Mouse (Mus musculus) gastrocnemius, adult 8-10 months (tissue): ENCODE data around the gene Hmgcs2. TPM values are rescaled to one million over a fixed set of nuclear protein-coding genes. Genes with fewer than 3 reads are reported as not detected.

Experiments
- DNase-seq, 2 experiments: peaks; one replicate each; pipeline ENCODE4 v3.0.0; 2022; ENCODE audit warnings: low spot score in 2 of 2
- total RNA-seq, 4 experiments: library from RNA; stranded (reverse); gene quantifications; 2 replicates each; pipeline ENCODE4 v1.2.4; 2022

Gene Hmgcs2
- total RNA-seq, 4 experiments from 2014 or later: 0.19 to 1.4 (median 0.76) TPM

DNA sequence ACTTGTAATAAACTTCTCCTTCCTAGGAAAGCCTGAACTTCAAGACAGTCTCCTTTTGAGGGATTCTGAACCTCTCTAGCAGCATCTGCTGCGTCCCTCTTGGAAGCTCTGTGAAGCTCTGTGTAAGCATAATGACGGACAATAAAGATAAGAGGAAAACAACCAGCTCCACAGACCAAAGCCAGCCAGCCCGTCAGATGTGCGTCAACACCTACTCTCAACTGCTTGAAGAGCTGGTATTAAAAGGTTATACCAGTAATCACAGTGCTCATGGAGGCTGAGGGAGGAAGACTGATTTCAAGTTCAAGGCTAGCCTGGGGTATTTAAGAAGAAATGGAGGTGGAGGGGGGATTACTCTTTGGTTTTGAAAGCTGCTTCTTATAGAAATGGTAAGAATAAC lies 553 bp upstream of the Hmgcs2 start:
- no peak for DNase-seq

DNA sequence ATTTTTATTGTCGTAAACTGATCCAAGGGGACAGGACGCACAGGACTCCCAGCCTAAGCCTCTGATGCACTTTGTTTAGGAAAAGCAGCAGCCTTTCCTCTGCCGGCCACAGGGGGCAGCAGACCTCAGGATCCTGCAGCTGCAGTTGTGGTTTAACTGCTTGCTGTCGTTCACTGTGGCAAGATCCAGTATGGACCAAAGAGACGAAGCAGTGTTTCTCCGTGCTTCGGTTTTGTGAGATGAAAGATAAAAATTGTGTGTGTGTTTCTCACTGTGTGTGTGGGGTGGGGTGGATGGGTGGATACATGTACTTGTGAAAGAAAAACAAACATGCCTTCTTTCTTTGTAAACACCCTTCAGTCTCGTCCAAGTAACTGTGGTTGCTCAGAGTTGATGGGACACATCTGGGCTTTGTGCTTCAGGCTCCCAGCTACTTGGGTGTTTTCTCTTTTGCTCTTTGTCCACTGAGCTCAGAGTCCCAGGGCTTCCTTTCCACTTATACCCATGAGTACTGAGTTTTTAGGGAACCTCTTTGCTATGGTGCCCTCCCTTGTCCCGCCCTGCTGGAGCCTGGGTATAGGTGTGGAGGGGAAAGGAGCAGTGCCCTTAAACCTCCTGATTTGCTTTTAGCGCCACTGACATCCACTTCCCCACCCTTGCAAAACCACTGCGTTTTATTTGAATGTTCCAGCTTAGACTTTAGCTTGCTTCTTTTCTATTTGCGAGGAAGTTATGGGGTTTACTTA lies 871 bp downstream of the Hmgcs2 start:
- DNase-seq: peak; percentile 11 to 22

DNA sequence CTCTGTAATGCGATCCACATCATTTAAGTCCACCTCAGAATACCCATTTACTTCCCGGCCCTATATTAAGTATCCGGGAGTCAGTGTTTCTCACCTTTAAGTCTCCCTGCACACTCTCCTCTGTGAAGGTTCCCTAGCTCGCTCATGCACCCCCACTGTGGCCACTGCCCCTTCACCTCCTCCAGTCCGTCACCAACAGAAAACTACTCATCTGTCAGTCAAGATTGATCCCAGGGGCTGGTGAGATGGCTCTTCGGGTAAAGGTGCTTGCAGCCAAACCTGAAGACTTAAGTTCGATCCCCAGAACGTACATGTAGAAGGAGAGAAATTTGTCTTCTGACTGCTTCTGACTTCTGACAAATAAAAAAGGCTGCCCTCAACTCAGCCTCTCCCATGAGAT lies 2.2 kb downstream of the Hmgcs2 start:
- no peak for DNase-seq

DNA sequence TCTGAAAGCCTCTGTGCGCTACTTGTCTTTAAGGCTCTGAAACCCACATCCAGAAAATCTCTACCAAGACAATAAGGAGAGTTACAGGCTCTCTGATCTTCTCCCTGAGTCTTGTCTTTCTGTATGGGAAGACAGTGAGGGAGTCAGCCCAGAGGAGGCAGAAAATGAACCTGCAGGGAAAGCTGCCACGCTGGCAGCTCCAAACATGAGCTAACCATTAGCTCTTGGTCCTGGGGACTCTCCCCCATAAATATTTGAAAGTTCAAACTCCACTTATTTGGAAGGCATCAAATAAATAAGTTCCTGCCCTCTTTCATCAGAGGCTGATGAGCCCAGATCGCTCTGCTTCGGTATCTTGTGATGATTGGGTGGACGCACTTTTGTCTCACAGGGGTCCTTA lies 3.0 kb downstream of the Hmgcs2 start:
- DNase-seq: no peak

DNA sequence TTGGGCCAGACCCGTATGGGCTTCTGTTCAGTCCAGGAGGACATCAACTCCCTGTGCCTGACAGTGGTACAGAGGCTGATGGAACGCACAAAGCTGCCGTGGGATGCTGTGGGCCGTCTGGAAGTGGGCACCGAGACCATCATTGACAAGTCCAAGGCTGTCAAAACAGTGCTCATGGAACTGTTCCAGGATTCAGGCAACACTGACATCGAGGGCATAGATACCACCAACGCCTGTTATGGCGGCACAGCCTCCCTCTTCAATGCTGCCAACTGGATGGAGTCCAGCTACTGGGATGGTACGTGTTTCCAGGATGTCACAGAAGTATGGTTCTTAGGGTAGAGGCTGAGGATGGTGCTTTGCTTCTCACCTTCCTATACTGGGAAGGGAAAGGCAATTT lies 10.8 kb downstream of the Hmgcs2 start:
- no peak for DNase-seq

DNA sequence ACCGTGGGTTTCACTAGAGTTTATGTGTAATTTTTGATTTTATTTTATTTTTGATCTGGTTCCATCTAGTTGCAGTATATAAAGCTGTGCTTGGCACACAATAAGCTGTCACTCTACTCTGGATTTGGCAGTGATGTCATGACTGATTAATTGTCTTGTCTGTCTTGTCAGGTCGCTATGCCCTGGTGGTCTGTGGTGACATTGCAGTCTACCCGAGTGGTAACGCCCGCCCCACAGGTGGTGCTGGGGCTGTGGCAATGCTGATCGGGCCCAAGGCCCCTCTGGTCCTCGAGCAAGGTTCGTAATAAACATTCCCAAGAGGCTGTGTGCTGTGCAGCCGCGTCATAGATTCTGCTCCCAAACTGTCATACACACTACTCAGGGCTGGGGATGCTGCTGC lies 15.7 kb downstream of the Hmgcs2 start:
- no peak for DNase-seq

DNA sequence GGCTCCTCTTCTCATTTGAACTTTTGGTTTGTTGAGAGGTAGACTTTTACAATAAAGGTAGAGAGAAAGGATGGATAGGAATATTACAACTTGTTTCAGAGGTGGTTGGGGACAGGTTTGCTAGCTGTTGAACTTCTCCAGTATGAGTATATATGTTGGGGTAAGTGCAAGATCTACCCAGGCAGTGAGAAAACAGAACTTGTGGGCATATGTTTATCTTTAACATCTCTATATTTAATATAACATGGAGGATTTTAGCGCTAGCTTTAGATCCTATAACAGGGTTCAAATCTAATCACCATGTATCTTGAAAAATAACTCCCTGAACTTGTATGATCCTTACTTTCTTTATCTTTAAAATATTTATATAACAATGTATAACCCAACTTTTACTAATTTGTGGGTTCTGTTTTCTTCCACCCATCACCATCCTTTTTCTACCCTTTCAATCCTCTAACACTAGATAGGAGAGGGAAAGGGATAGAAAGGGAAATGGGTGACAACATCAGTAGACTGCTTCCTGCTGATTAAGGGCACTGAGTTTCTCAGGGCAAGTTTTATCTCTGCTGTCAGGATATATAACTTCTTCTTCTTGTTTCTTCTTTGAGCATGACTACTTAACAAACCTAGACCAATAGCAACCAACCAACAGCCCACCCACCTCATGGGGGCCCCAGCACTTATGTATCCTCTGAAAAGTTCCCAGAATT lies 19.3 kb downstream of the Hmgcs2 start:
- DNase-seq: no peak

DNA sequence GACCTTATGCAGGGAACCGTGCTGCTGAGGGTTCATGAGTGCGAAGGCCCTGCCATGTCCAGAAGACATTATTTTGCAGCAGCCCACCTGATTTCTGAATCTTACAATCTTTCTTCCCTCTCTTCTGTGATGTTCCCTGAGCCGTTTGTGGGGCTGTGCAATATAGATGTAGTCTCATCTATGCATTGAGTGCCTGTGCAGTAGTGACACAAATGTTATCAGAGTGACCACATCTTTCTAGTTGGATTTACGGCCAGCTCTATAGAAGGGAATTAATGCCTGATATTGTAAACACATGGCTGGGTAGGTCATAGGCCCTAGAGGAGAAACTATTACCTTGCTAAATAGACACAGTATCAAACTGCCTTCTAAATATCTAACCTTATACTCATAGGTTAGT lies 20.0 kb downstream of the Hmgcs2 start:
- no peak for DNase-seq

DNA sequence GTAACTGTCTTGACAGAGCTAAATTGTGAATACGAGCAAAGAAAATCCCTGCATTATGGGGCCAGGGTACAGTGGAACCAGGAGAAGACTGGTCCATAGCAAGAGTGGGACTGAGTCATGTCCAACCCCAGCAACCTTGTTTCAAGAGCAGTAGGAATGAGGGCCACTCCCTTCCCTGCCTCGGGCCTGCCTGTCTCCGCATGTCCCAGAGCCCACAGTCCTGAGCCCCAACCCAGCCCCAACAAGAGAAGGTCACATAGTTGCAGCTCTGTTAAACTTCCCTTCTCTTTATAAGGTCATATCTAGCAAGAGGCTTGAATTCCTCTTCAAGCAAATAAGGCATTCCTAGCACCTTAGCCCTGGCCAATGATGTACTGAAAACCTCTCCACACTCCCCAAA lies 21.5 kb downstream of the Hmgcs2 start:
- no peak for DNase-seq

DNA sequence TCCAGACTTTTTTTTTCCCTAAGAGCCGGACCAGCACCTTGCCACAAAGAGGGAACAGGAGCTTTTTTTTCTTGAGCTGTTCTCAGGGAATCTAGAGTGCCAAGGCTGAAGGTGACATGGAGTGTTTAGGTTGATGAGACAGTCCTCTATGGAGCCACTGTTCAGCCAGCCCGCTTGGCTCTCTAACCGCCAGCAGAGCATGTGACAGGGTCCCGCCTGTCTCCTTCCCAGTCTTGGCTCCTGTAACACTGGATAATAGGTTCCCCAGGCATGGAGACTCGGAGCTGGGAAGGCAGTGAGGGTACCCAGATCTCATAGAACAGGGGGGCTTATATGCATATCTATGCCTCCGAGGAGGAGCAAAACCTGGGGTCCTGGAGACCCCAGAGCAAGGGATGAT lies 28.4 kb downstream of the Hmgcs2 start:
- DNase-seq: no peak

DNA sequence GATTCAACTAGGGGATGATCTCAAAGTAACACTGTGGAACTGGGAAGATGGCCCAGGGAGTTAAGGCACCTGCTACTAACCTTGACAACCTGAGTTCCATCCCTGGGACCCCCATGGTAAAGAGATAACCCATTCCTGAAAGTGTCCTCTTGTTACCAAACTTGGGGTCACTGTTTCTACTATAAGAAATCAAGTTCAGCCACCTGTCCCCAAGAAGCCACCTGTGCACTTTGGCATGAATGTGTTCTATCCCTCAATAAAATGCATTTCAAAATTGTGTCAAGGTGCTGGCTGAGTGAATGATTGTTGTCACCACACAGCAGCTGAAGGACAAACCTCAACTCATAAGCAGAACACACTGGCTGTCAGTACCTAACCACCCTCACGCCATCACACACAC lies 30.2 kb downstream of the Hmgcs2 start:
- DNase-seq: no peak

DNA sequence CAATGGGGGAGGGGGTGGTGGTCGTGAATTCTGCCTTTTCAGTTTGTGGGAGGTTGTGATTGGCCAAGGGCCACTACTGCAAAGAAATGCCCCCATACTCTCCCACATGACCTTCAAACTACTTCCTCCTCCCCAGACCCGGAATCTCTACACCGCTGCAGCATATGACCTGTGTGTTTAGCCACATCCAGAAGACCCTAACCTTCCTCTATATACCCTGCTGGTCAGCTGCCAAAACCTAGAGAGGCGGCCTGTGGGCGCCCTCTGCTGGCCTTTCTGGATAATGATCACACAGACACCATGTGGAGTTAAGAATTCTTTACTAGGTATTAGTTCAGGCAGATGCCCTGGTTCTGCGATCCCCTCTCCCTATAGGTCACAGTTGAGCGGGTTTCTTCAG lies 32.6 kb downstream of the Hmgcs2 start:
- DNase-seq: peak in 1 of 2 experiments; percentile 7

DNA sequence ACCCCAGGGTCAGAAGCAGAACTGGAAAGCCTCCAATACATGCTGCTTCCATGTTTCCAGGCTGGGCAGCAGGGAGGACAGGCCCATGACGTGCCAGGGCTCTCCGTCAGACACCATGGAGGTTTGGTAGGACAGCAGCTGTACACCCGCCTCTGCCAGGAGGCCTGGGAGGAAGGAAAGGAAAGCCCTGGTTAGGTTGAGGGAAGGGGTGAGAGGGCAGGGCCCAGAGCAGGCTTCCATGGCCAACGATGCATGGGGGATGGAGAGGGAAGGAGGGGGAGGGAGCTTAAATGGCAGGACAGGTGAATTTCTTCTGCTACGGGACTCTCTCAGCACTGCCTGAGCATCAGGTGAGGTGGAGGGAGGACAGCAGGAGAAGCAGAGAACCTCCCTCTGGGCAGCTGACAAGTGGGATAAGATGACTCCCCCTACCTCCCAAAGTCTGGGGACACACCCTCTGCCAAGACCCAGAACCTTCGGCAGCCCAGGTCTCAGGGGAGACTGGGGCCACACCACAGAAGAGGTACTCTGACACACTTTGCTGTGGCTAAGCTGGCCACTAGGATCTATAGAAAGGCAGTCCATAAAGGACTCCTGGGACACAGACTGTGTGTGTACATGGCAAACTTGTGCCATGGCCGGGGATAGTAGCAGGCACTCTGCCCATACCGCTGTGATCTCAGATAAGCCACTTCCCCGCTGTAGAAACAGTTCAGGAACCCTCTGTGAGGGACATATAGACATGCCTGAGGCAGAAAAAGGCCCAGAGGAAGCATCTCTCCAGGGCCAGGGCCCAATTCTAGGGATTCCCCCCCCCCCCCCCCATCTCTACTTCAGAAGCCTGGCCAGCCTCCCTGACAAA lies 33.3 kb downstream of the Hmgcs2 start:
- no peak for DNase-seq

DNA sequence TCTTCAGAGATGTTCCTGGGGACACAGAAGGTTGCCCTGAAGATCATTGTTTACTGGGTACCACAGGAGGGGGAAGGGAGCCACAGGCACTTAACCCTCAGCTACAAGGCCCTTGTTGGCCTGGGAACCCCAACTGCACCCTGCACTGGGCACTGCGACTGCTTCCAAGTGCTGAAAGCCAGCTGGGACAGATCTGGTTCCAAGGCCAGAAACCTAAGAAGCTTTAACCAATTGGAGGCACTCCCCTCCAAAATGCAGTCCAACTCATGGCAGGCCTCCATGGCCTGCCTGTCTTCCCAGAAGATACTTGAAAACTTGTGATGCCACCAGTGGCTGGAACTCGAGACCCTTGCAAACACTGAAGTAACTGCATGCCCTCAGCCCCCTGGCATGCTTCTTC lies 34.9 kb downstream of the Hmgcs2 start:
- DNase-seq: peak in 1 of 2 experiments; percentile 21

DNA sequence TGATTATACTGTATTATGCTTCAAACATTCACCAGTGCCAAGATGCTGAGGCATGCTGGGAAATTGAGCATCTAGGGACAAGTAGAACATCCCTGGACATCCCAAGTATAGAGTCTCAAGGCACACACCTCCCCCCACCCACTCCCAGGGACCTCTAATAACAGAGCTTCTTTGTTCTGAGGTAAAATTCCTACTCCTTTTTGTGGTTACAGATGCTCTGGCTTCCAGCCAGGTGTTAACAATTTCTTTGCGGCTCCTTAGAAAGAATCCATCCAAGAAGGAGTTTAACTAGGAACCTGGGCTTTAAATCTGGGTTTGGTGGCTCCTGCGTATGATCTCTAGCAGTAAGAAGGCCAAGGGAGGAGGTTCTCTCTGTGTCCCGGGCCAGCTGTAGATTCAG lies 36.9 kb downstream of the Hmgcs2 start:
- no peak for DNase-seq

DNA sequence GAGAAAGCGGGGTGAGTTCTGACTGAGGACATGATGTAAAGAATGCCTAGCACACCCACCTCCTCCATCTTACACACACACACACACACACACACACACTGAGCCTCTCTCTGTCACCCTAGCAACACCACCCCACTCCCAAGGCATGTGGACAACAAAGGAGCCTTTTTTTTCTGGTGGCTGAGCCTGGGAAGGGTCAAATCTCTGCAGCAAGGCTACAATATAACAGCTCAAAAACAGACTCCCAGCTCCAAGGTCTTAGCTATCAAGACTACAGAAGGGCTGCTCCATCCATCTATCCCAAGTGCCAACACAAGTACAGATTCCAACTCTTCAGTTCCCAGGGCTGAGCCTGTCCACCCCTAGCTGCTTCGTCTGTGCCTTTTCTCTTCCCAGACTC lies 39.0 kb downstream of the Hmgcs2 start:
- no peak for DNase-seq

DNA sequence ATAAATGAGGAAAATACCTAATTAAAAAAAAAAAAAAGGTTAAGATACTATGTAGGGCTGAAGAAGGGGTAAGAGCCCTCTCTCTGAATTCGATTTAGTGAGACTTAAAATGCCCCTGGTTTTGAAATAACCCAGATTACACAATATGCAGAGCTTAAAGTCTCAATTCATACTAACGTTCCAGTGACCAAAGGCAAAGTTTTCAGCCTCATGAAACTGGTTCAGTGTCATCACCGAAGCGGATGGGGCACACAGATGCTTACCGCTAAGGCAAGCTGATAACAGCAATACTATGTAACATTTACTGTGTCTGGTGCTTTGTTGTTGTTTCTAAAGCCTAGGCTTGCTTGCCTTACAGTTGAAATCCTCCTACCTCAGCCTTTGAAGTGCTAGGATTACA lies 42.0 kb downstream of the Hmgcs2 start:
- DNase-seq: no peak

DNA sequence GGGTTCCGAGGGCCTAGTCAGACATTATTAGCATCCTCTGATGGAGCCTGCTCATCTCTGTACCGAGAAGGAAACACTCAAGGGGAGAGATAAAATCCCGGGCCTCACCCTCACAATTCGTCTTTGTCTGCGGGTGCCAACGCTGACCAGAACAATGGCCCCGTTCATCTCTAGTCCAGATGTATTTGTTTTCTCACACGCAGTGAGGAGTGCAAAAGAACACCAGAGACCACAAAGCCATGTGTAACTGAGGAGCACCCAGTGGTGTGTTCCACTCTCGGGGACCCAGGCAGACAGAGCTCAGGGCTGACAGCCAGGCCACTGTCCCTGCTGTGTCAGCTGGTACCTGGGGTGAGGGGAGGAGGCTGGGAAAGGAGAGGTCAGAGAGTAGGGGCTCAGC lies 44.0 kb downstream of the Hmgcs2 start:
- no peak for DNase-seq

DNA sequence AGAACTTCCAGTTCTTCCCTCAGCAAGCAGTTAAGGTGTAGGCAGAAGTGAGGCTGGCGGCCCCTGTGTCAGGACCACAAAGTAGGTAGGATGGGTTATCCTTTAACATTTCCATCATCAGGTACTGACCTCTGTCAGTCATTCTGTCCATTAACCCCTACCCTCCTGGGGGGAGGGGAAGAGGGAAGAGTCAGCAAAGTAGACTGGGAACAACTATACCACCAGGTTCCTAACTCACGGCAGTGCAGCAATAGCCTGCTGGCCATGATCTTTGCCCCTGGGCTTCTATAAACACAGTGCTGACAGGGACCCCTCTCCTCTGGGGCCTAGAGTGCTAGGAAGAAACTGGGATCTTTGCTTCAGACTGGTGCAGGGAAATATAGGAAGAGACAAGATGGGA lies 53.8 kb downstream of the Hmgcs2 start:
- no peak for DNase-seq

DNA sequence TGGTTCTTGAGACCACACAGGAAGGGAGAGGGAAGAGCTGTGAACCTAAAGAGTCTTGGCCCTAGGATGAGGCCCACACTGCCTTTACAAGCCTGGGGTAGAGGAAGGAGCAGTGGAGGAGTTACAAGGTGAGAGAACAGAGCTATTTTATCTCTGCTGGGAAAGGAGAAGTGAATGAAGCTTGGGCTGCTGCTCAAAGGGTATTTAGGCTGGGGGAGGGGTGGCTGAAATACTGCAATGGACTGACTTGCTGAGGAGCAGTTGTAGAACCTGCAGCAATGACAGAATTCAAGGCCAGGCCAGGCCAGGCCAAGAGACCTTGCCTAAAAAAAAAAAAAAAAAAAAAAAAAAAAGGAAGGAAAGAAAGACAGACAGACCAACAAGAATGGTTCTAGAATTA lies 55.1 kb downstream of the Hmgcs2 start:
- DNase-seq: no peak

DNA sequence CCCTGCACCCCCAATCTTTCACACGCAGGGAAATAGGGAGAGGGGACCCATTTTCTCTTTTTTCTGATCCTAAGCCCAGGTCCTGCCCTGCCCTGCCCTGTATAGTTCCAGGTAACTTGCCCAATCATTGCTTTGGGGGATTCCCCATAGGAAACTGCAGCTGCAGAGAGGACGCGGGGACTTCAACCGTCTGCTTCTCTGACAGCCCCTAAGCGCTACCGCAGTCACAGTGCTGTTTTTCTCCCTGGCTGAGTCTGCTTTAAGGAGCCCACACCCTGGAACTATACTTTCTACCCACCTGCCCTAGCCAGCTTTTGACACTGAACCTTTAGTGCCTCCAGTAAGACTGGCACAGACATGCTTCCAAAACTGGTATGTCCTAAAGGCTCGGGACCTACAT lies 55.7 kb downstream of the Hmgcs2 start:
- DNase-seq: no peak
